Mouse (Mus musculus): Measurements from ENCODE around the gene Ntrk3.

DNA sequence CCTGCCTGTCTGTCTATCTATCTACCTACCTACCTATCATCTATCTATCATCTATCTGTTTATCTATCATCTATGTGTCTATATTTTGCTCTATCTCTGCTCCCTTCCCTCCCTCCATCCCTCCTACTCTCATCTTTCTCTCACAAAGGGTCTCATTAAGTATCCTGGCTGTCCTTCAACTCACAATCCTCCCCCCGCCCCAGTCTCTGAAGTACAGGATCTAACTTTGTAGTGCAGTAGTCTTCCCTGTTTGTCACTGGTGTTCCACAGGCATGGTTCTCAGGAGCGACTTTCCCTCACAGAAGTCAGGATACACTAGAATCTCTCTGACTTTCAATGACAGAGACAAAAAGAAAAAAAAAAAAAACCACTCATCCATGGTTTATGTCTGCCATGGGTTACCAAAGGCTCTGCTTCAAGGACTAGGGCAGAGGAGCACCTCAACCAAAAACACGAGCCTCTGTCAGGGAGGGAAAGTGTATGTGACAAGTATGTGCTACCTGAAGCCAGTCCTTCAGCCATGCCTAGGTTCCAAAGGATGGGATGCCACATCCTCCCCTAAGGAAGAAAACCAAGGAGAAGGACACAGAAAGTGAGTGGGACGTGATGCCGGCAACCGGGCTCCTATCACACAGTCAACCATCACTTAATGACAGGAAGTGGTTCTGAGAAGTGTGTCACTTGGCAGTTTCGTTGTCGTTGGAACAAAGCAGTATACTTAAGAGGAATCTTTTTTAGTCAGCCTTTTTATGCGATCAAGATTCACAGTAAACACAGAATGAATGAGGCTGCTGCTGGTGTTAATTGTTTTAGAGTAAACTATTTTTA is 16.6 kb downstream of the Ntrk3 start:
- TF ChIP-seq CTCF (IDR thresholded peaks at IDR 0.05; ENCODE audit: borderline replicate concordance, insufficient read depth, low read depth, low read length) (no peak), POLR2A (IDR thresholded peaks at IDR 0.05; ENCODE audit: borderline replicate concordance, insufficient read depth, low read length) (no peak)

All from cerebellum, adult 2 months (tissue).